Mouse (Mus musculus): ENCODE results near the gene Swt1. TPM values are rescaled to one million over a fixed set of nuclear protein-coding genes. Genes with fewer than 3 reads are reported as not detected.

Swt1 gene
- polyA plus RNA-seq, 2 experiments, result 21.1 to 27.8 TPM

DNA sequence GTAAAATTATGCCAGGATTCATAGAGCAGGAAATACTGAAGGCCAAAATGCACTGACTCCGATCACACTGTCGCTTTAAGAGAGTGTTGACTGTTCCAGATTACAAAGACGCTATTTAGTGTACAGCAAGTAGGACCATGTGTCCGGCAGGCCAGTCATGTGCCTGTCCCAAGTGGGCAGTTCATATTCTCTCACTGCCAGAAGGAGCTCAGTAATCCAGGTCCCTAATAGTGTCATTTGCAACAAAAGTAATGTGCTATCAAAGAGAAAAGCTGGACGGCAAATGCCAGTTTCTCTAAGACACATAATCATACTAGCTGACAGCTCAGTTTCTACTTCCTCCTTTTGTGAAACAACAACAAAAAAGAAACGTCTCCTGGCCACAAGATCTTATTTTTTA is 85.3 kb downstream of the Swt1 start:
- no peak for ATAC-seq (ENCODE audit: low FRiP score, low read depth)
- Histone ChIP-seq H3K4me1 (ENCODE audit: control insufficient read depth, insufficient read depth, low read length) (peaks cover 15% of the 10 kb centered on the region), H3K4me2 (replicated peaks; ENCODE audit: low read depth, low read length, severe bottlenecking) (no peak overlapping the region; the same call in 1 of the 2 replicates), H3K9ac (ENCODE audit: low read depth, low read length, severe bottlenecking) (no peak overlapping the region), H3K27me3 (ENCODE audit: control insufficient read depth, insufficient read depth, low read length) (no peaks in the 10 kb centered on the region), H3K9me3 (ENCODE audit: control insufficient read depth, low read length) (no peaks in the 10 kb centered on the region), H3K27ac (replicated peaks; ENCODE audit: low read depth, low read length) (no peak overlapping the region), H3K4me3 (replicated peaks; ENCODE audit: low read length) (no peak overlapping the region), H3K36me3 (ENCODE audit: control insufficient read depth, insufficient read depth, low read length) (no peaks in the 10 kb centered on the region)
- DNase-seq (ENCODE audit: low spot score), result no peak
- TF ChIP-seq POLR2A (IDR thresholded peaks at IDR 0.05; ENCODE audit: borderline replicate concordance, extremely low read depth, insufficient read depth, insufficient read length), result no peak
- WGBS, result 33% methylated on average over 6 of the region's 6 CpGs

GRCm38 (mm10) chr1:151342311-151342710 is 85.9 kb downstream of the Swt1 start:
- DNase-seq (ENCODE audit: low spot score), result no peak
- Histone ChIP-seq H3K27ac (replicated peaks; ENCODE audit: low read depth, low read length) (no peak overlapping the region), H3K27me3 (ENCODE audit: control insufficient read depth, insufficient read depth, low read length) (no peaks in the 10 kb centered on the region), H3K4me1 (ENCODE audit: control insufficient read depth, insufficient read depth, low read length) (peaks cover 15% of the 10 kb centered on the region), H3K9ac (ENCODE audit: low read depth, low read length, severe bottlenecking) (no peak overlapping the region), H3K4me2 (replicated peaks; ENCODE audit: low read depth, low read length, severe bottlenecking) (no peak overlapping the region), H3K36me3 (ENCODE audit: control insufficient read depth, insufficient read depth, low read length) (no peaks in the 10 kb centered on the region), H3K9me3 (ENCODE audit: control insufficient read depth, low read length) (no peaks in the 10 kb centered on the region), H3K4me3 (replicated peaks; ENCODE audit: low read length) (no peak overlapping the region)
- no peak for TF ChIP-seq POLR2A (IDR thresholded peaks at IDR 0.05; ENCODE audit: borderline replicate concordance, extremely low read depth, insufficient read depth, insufficient read length)
- no peak for ATAC-seq (ENCODE audit: low FRiP score, low read depth)
- 57% methylated on average over 3 of the region's 3 CpGs for WGBS

DNA sequence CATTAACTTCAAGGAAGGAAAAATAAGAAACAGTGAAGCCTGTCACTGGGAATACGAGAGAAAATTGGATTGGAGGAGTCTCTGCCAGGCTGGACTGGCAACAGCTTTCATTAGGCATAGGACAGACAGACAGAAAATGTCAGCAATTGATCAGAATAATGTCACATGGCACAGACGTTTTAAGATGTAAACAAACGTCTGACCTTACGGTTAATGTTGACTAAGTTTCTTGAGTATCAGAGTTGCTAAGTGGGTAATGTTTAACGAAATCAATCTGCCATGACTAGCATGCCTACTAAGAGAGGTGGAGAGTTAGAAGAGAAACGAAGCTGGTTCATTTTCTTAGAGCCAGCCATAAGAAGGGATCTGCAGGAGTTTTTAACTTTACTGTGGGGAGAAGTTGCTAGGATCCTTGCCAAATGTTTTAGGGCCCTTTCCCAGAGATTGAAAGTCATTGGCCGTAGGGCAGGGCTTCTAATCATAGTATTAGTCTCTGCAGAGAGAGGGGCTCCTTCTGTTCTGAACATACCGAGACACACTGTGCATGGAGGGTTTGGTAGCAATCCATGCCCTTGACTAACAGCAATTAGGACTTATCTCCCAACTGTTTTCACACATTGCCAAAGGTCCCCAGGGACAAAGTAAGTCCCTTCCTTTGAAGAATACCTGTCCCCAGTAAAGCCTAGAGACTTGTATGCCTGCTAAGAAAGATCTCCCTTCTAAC is 86.8 kb downstream of the Swt1 start:
- peaks cover 8% of the 10 kb centered on the region for H3K4me1 ChIP-seq (ENCODE audit: control insufficient read depth, insufficient read depth, low read length)
- H3K36me3 ChIP-seq (ENCODE audit: control insufficient read depth, insufficient read depth, low read length), result no peaks in the 10 kb centered on the region
- no peak overlapping the region for H3K4me3 ChIP-seq (replicated peaks; ENCODE audit: low read length)
- ATAC-seq (ENCODE audit: low FRiP score, low read depth), result no peak
- no peak overlapping the region for H3K27ac ChIP-seq (replicated peaks; ENCODE audit: low read depth, low read length)
- no peak for DNase-seq (ENCODE audit: low spot score)
- H3K9me3 ChIP-seq (ENCODE audit: control insufficient read depth, low read length), result no peaks in the 10 kb centered on the region
- no peak overlapping the region for H3K4me2 ChIP-seq (replicated peaks; ENCODE audit: low read depth, low read length, severe bottlenecking)
- no peaks in the 10 kb centered on the region for H3K27me3 ChIP-seq (ENCODE audit: control insufficient read depth, insufficient read depth, low read length)
- WGBS, result 58% methylated on average over 8 of the region's 8 CpGs
- TF ChIP-seq POLR2A (IDR thresholded peaks at IDR 0.05; ENCODE audit: borderline replicate concordance, extremely low read depth, insufficient read depth, insufficient read length), result no peak
- no peak overlapping the region for H3K9ac ChIP-seq (ENCODE audit: low read depth, low read length, severe bottlenecking)

DNA sequence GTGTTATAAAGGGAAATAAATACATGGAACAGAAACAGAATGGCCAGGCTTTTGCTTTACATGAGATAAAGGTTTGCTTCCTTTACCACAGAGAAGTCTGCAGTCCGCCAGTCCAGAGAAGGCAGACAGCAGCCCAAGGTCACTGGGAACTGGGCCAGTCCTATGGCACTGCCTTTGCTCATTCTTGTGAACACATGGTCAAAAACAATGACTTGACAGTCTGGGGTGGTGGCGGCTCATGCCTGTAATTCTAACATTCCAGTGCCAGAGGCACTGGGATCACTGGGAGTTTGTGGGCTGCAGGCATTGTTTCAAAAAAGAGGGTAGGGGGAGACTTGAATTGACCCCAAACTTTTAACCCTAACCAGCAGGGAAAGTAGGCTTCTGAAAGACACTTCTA is 89.3 kb downstream of the Swt1 start:
- no peak for DNase-seq (ENCODE audit: low spot score)
- H3K4me3 ChIP-seq (replicated peaks; ENCODE audit: low read length), result no peak overlapping the region
- H3K36me3 ChIP-seq (ENCODE audit: control insufficient read depth, insufficient read depth, low read length), result no peaks in the 10 kb centered on the region
- no peak overlapping the region for H3K9ac ChIP-seq (ENCODE audit: low read depth, low read length, severe bottlenecking)
- TF ChIP-seq POLR2A (IDR thresholded peaks at IDR 0.05; ENCODE audit: borderline replicate concordance, extremely low read depth, insufficient read depth, insufficient read length), result no peak
- peaks cover 2% of the 10 kb centered on the region; the same call in 1 of the 2 replicates for H3K4me1 ChIP-seq (ENCODE audit: control insufficient read depth, insufficient read depth, low read length)
- no peaks in the 10 kb centered on the region for H3K9me3 ChIP-seq (ENCODE audit: control insufficient read depth, low read length)
- no peak overlapping the region for H3K27ac ChIP-seq (replicated peaks; ENCODE audit: low read depth, low read length)
- WGBS, result 66% methylated on average over 2 of the region's 2 CpGs
- no peaks in the 10 kb centered on the region for H3K27me3 ChIP-seq (ENCODE audit: control insufficient read depth, insufficient read depth, low read length)
- H3K4me2 ChIP-seq (replicated peaks; ENCODE audit: low read depth, low read length, severe bottlenecking), result no peak overlapping the region
- no peak for ATAC-seq (ENCODE audit: low FRiP score, low read depth)

GRCm38 (mm10) chr1:151338234-151338633 is 90.0 kb downstream of the Swt1 start:
- DNase-seq (ENCODE audit: low spot score), result no peak
- no peak overlapping the region for H3K27ac ChIP-seq (replicated peaks; ENCODE audit: low read depth, low read length)
- H3K36me3 ChIP-seq (ENCODE audit: control insufficient read depth, insufficient read depth, low read length), result no peaks in the 10 kb centered on the region
- H3K4me2 ChIP-seq (replicated peaks; ENCODE audit: low read depth, low read length, severe bottlenecking), result no peak overlapping the region
- no peak overlapping the region for H3K9ac ChIP-seq (ENCODE audit: low read depth, low read length, severe bottlenecking)
- no peaks in the 10 kb centered on the region for H3K9me3 ChIP-seq (ENCODE audit: control insufficient read depth, low read length)
- no peaks in the 10 kb centered on the region for H3K4me1 ChIP-seq (ENCODE audit: control insufficient read depth, insufficient read depth, low read length)
- H3K4me3 ChIP-seq (replicated peaks; ENCODE audit: low read length), result no peak overlapping the region
- no peak for ATAC-seq (ENCODE audit: low FRiP score, low read depth)
- no peak for TF ChIP-seq POLR2A (IDR thresholded peaks at IDR 0.05; ENCODE audit: borderline replicate concordance, extremely low read depth, insufficient read depth, insufficient read length)
- no peaks in the 10 kb centered on the region for H3K27me3 ChIP-seq (ENCODE audit: control insufficient read depth, insufficient read depth, low read length)

Data from limb, embryonic 14.5 days (tissue).